ENCODE assay signal across 16 mouse cellular contexts in genomic region chr9:123507380-123507779, GRCm38 (mm10). TPM values are rescaled to one million over a fixed set of nuclear protein-coding genes. Genes with fewer than 3 reads are reported as not detected.
DNase-seq lines count a peak whose midpoint lies in the region; ATAC-seq and TF ChIP-seq lines count a peak whose summit lies in the region.
"Had no signal": no experiment of that assay in that cellular context is flagged by ENCODE, and none has a peak within 500 bp of the region (broad histone marks: within the 10 kb centered on the region; RNA-seq: fewer than 3 reads in every experiment).

No protein-coding gene starts in this region.

- TF ChIP-seq POLR2A in lung, adult 2 months (IDR thresholded peaks at IDR 0.05; ENCODE audit: borderline replicate concordance, extremely low read depth, low read depth, low read length) = no peak

- peak overlapping the region; percentile 75 for H3K27ac ChIP-seq in heart, embryonic 16.5 days (ENCODE audit: low read length)
- H3K27ac ChIP-seq in lung, embryonic 14.5 days (ENCODE audit: low read depth) = peak overlapping the region; percentile 55; the same call in 1 of the 2 replicates
- H3K27ac ChIP-seq in intestine, embryonic 15.5 days = peak overlapping the region; percentile 34; the same call in 1 of the 2 replicates
- H3K27ac ChIP-seq: hindbrain, embryonic 15.5 days; midbrain, embryonic 13.5 days had no signal

- 70% methylated on average over 2 of the region's 2 CpGs for WGBS in heart, embryonic 16.5 days
- WGBS in lung, embryonic 14.5 days = 83% methylated on average over 2 of the region's 2 CpGs
- 70% methylated on average over 2 of the region's 2 CpGs for WGBS in lung, adult 2 months
- 84% methylated on average over 2 of the region's 2 CpGs for WGBS in intestine, embryonic 15.5 days

- intact Hi-C loops in heart, postnatal 25 days (cut with DNase I) = no loop called here

- no peak overlapping the region for H3K4me2 ChIP-seq in heart, embryonic 16.5 days (ENCODE audit: low read depth, low read length)
- H3K4me2 ChIP-seq in lung, embryonic 14.5 days = no peak overlapping the region
- no peak overlapping the region for H3K4me2 ChIP-seq in intestine, embryonic 15.5 days (replicated peaks)
- H3K4me2 ChIP-seq: hindbrain, embryonic 15.5 days; midbrain, embryonic 13.5 days had no signal

- no peaks in the 10 kb centered on the region for H3K9me3 ChIP-seq in heart, embryonic 16.5 days (replicated peaks; ENCODE audit: control insufficient read depth, low read length)
- no peaks in the 10 kb centered on the region for H3K9me3 ChIP-seq in lung, embryonic 14.5 days (ENCODE audit: low read depth, low read length)
- no peaks in the 10 kb centered on the region for H3K9me3 ChIP-seq in intestine, embryonic 15.5 days
- H3K9me3 ChIP-seq: hindbrain, embryonic 15.5 days; midbrain, embryonic 13.5 days had no signal

- peak; percentile 40 for TF ChIP-seq CTCF in lung, embryonic 14.5 days (IDR thresholded peaks at IDR 0.05; ENCODE audit: low read depth)
- TF ChIP-seq CTCF in lung, adult 2 months (IDR thresholded peaks at IDR 0.05; ENCODE audit: insufficient read depth, low read length) = no peak; the same call in 1 of the 2 replicates

- peaks cover 17% of the 10 kb centered on the region for H3K36me3 ChIP-seq in heart, embryonic 16.5 days (ENCODE audit: control insufficient read depth, insufficient read depth)
- peaks cover 41% of the 10 kb centered on the region for H3K36me3 ChIP-seq in lung, embryonic 14.5 days (ENCODE audit: insufficient read depth)
- H3K36me3 ChIP-seq in intestine, embryonic 15.5 days = peaks cover 16% of the 10 kb centered on the region; the same call in 1 of the 2 replicates
- H3K36me3 ChIP-seq: hindbrain, embryonic 15.5 days had no signal

- no peak for DNase-seq in heart, postnatal 25 days (ENCODE audit: low spot score)
- DNase-seq in lung, embryonic 14.5 days = no peak
- DNase-seq in lung, adult 2 months = no peak
- peak; percentile 28 for DNase-seq in NIH3T3 (ENCODE audit: low read depth)
- no peak for DNase-seq in thymus, postnatal 36 days
- DNase-seq: adrenal gland, adult 2 months; cerebellum, adult 9-10 months; gastrocnemius, postnatal 36 days; kidney, postnatal 14 days; layer of hippocampus, postnatal 36 days; lung, adult 18-20 months; thymus, postnatal 25 days had no signal

- no peak overlapping the region for H3K4me3 ChIP-seq in heart, embryonic 16.5 days (ENCODE audit: low read length)
- no peak overlapping the region for H3K4me3 ChIP-seq in lung, embryonic 14.5 days (ENCODE audit: low read depth, low read length)
- no peak overlapping the region for H3K4me3 ChIP-seq in lung, adult 2 months (replicated peaks; ENCODE audit: extremely low read depth, low read depth, low read length)
- no peak overlapping the region for H3K4me3 ChIP-seq in intestine, embryonic 15.5 days (replicated peaks)
- H3K4me3 ChIP-seq: hindbrain, embryonic 15.5 days; midbrain, embryonic 13.5 days had no signal

- H3K4me1 ChIP-seq in heart, embryonic 16.5 days (ENCODE audit: control insufficient read depth, insufficient read depth, low read length) = peaks cover 33% of the 10 kb centered on the region
- peaks cover 13% of the 10 kb centered on the region for H3K4me1 ChIP-seq in lung, embryonic 14.5 days (ENCODE audit: insufficient read depth)
- H3K4me1 ChIP-seq in lung, adult 2 months (ENCODE audit: control insufficient read depth, insufficient read depth, low read length) = peaks cover 22% of the 10 kb centered on the region
- peaks cover 11% of the 10 kb centered on the region; the same call in 1 of the 2 replicates for H3K4me1 ChIP-seq in intestine, embryonic 15.5 days (replicated peaks)

- ATAC-seq in heart, embryonic 16.5 days (replicated peaks; ENCODE audit: extremely low read depth, insufficient read depth, low FRiP score) = no peak
- no peak for ATAC-seq in lung, embryonic 14.5 days (ENCODE audit: insufficient read depth)
- ATAC-seq in intestine, embryonic 15.5 days = no peak
- ATAC-seq: midbrain, embryonic 13.5 days had no signal

- no peak overlapping the region for H3K9ac ChIP-seq in heart, embryonic 16.5 days (ENCODE audit: low read length)
- H3K9ac ChIP-seq in lung, embryonic 14.5 days = no peak overlapping the region
- no peak overlapping the region for H3K9ac ChIP-seq in intestine, embryonic 15.5 days
- H3K9ac ChIP-seq: hindbrain, embryonic 15.5 days; midbrain, embryonic 13.5 days had no signal

- no peaks in the 10 kb centered on the region for H3K27me3 ChIP-seq in heart, embryonic 16.5 days (ENCODE audit: control insufficient read depth, insufficient read depth, low read length)
- no peaks in the 10 kb centered on the region for H3K27me3 ChIP-seq in lung, embryonic 14.5 days (ENCODE audit: insufficient read depth, low read length)
- no peaks in the 10 kb centered on the region for H3K27me3 ChIP-seq in intestine, embryonic 15.5 days (replicated peaks)
- H3K27me3 ChIP-seq: hindbrain, embryonic 15.5 days; midbrain, embryonic 13.5 days had no signal

RNA-seq across cellular contexts. Expression of gene Sacm1l, which starts 22.2 kb away (rescaled TPM):
- 48.0 and 51.6 TPM in 2 replicates for polyA plus RNA-seq in heart, embryonic 16.5 days (2015; fragmentation: Nextera tagmentation; extraction: Ambion mirVana)
- total RNA-seq in heart, postnatal 25 days (2021) = 10 to 100 TPM; 32.4 to 35.8 TPM
- 47.6 and 53.0 TPM in 2 replicates for polyA plus RNA-seq in lung, embryonic 14.5 days (2014; fragmentation: Nextera tagmentation; extraction: Ambion mirVana)
- polyA plus RNA-seq in lung, adult 2 months (2012; rRNA removed) = 5.6 and 9.8 TPM in 2 replicates
- 67.8 and 69.5 TPM in 2 replicates for polyA plus RNA-seq in intestine, embryonic 15.5 days (2015; fragmentation: Nextera tagmentation; extraction: Ambion mirVana)

RNA-seq across cellular contexts. Expression of gene Limd1, which starts 28.9 kb away (rescaled TPM):
- 56.6 and 62.4 TPM in 2 replicates for polyA plus RNA-seq in heart, embryonic 16.5 days (2015; fragmentation: Nextera tagmentation; extraction: Ambion mirVana)
- 10 to 100 TPM; 31.2 to 37.8 TPM for total RNA-seq in heart, postnatal 25 days (2021)
- polyA plus RNA-seq in lung, embryonic 14.5 days (2014; fragmentation: Nextera tagmentation; extraction: Ambion mirVana) = 68.2 and 69.7 TPM in 2 replicates
- polyA plus RNA-seq in lung, adult 2 months (2012; rRNA removed) = 42.0 and 73.5 TPM in 2 replicates
- polyA plus RNA-seq in intestine, embryonic 15.5 days (2015; fragmentation: Nextera tagmentation; extraction: Ambion mirVana) = 51.9 and 52.3 TPM in 2 replicates
